Mouse (Mus musculus) frontal cortex, postnatal 36 days (tissue): ENCODE measurements at regions not wholly inside any gene's neighbourhood (a gene's known extent, or its start where the extent isn't known, plus 50 kb on each side); places are given as distances from the start of the nearest gene placed in this dataset.
"Not testable (repeated sequence)": the region's sequence is repeated elsewhere in the genome, so short reads cannot be mapped to it uniquely, and the experiment has no call there.

ENCODE experiments used
- DNase-seq, 2 experiments: peaks; one replicate each; pipeline ENCODE4 v3.0.0; 2022; ENCODE audit warnings: low spot score in 2 of 2

DNA sequence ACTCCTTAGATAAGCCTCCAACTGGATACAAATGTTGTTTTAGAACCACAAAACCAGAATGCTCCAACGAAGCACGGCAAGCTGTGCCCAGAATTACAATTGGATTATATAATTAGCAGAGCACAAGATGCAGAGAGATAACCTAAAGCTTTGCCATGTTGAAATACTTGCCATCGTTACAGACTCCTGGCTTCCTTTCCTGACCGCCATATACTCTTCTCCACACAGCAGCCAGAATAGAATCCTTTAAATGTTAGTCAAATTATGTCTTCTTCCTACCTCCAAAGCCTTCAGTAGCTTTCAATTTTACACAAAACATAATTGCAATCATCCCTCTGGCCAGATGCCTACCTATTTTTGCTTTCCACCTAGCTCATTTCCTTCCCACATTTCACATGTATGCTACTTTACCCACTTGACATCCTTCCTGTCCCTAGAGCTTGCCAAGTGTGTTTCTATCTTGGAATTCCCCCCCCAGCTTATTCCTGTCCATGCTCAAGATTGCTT is 52.8 kb upstream of the G2e3 start:
- DNase-seq: peak in 1 of 2 experiments; percentile 45

DNA sequence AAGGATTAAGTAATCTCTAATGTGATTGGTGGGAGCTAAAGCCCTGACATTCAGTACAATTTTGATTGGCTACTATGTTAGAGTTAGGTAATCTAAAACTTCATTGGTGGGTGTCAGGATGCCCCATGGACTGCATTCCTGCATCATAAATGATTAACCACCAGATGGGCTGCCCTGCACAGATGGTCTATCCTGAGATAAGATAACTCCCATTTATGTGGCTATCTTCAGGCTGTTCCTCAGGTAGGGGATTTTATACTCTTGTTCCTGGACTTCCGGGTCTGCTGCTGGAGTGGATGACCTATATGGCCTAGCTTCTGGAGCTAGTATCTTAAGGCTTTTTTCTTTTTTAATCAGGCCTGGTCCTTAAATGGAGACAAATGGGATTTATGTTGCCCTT is 69.5 kb upstream of the G2e3 start:
- no peak for DNase-seq

DNA sequence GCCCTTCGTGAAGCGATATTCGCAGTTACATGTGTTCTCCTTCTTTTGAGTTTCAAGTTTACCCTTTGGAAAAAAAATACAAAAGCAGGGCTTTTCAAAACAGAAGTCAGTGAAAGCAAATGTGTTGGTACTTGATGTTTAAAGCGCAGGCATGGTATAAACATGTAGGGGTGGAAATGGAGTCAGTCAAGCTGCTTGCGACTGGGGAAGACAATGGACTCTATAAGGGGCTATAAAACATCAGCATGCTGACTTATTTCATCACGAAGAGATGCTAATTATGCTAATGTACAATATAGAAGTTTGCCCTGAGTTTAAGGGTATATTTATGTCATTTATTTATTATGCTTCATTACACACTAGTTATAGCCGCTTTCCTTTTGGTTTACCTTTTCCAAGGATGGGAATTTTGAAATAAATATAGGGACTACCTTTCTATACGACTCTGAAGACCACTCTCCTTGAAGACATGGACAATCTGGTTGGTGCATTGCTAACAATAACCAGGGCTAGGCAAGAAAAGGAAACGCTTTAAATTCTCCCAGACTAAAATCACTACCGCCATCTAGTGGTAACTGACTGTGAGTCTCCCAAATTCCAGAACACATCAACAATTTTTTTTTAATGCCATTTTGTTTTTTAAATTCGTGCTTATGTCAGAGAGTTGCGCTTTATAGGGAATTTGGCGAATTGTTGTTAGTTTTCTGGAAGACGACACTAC is 71.9 kb upstream of the G2e3 start:
- DNase-seq: peak; percentile 13 to 55

DNA sequence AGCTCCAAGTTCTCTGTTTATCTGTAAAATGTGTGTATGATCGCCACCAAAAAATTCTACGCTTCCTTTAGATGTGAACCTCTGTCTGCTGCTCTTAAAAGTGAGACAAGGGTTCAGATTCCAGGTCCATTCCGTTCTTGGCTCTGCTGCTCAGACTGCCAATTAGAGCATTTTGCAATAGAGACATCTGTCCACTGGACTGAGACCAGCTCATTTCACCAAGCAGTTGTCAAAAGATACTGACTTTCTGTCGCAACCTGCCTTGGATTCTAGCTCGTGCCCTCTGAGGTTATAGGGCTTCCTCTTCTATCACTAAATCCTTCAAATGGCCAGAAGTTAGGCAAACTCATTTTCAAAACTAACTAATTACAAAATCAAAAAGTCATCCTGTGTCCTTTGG is 74.4 kb upstream of the G2e3 start:
- DNase-seq: no peak

DNA sequence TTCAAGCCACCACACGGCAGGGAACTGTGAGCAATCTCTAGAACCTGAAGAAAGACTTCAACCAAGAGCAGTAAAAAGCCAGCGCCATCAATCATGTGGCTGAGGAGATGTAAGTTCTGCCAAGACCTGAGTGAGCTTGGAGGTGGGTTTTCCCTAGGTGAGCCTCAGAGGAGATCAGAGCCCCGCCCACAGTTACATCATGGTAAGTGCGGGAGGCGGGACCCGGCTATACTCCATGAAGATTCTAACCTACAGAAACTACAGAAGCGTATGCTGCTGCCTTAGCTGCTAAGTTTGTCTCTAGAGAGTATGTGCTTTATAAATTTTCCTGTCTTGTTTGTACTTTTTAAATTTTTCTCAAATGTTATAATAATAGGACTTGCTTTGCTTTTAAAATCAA is 105.0 kb upstream of the G2e3 start:
- DNase-seq: peak in 1 of 2 experiments; percentile 39

DNA sequence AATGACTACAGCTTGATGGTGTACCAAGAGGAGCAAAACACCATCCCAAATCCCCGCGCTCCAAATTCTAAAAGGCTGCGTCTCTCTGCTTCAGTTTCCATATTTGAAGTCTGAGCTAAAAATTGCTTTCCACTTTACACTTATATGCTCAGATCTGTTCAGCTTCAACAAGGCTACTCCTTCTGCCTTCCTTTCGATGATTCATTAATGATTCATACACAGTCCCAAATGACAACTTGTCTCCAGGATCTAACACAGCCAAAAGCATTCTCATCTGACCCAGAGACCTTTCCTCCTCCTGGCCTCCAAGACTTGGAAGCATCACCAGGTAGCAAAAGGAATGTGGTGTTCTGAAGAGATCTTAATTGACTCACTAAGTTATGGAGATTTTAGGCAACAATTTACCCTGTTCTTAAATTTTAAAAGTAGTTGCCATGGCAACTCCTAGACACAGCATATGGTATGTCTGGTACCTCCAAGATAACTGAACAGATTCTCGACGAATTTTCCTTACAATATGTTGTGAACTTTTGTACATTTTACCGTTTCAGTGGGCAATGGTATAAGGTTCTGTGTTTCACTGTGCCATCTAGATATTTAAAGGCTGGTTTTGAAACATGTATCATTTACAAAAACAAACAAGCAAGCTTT is 106.6 kb upstream of the G2e3 start:
- peak; percentile 54 to 70 for DNase-seq

DNA sequence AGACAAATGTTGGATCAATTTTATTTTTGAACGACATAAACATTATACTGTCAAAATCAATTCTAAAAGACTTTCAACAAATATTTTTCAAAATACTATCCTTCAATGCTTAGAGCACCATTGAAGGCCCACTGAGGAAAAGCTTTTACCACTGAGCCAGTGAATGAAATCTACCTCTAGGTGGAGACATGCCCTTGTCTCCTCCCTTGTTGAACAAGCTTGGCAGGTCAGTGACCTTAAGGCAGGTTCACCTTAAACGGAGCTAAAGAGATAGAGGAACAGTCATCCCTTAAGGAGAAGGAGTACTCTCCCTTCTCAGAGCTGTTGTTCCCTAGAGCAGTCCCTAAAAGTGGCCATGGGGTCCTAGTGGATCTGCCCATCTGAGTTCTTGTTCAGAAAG is 136.2 kb upstream of the G2e3 start:
- DNase-seq: no peak

DNA sequence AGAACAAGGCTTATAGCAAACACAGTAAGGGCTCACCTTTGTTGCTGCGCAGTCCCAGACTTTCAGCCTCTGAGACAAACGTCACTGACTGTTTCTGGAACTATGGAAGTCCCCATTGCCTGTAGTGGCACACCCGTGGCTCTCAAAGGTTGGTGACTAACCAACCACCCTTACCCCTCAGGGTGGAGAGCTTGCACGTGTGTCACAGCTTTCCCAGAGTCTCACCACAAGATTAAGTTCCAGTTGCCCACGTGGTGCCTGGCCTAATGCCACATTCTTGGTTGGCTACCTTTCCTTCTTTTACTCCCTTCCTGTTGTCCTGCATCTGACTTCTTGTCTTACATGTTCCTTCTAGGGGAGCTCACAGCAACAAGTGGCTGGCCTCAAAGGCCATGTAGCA is 151.6 kb upstream of the G2e3 start:
- no peak for DNase-seq

DNA sequence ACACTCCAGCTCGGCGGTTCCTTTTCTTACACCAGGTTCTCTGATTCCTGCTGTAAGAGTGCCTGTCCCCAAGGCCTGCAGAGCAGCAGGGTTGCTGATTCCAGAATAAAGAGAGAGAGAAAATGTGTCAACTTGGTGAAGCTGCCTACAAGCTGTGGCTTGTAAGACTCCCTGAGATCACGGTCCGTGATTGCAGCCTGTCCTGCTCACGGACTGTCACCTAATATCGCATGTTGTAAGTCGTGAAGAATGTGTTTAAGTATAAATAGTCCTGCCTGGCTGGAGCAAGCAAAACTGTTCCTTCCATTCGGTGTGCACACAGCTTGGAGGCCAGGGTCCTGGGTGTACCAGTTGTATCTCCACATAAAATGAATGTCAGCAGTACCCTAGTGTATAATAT is 152.7 kb upstream of the G2e3 start:
- no peak for DNase-seq

DNA sequence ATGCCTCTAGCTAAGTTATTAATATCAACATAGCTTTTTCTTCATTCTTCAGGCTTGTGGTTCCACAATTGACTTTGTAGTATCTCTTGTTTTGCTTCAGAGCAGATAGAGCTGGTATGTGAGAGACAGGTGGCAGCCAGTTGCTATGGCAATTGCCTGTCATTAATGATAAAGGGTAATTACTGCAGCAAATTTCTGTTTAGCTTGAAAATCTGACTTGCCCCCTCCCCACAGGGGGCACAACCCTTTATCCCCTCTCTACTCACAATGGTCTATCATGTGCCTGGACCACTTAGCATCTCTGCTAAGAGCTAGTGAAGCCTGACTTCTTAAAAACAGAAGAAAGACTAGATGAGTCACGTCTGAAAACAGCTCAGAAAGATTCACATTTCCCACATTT is 157.1 kb upstream of the G2e3 start:
- DNase-seq: no peak

DNA sequence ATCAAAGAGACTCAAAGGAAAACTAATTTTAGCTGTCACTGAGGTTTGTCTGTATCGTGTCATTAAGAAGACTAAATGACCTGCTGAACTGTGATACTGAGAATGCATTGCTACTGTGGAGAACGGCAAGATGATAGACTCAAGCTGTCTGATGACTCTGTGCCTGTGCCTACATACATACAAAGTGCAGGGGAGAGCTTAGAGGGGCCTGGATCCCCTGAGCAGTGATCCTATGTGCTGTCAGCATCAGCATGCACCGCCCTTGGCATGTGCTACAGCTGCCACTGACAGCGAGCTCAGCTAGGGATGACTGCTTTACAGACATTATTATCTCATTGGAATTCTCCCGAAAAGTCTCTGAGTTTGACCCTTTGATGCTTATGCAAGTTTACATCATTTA is 157.7 kb upstream of the G2e3 start:
- no peak for DNase-seq

DNA sequence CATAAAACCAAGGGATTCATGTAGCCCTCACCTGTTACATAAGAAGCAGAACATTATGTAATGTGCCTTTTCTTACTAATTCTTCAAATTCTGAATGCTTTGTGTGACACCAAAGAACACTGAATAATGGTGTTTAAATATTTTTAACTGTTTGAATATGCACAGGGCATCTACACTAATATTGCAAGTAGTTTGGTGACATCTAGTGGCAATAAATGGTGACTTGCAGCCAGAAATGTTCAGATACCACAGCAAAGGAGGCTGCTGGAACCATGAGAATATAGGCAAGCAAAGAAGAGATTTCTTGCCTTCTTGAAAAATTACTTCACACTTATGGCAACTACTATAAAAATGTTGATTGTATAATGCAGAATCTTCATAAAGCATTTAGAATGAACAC is 159.6 kb upstream of the G2e3 start:
- DNase-seq: peak in 1 of 2 experiments; percentile 82

DNA sequence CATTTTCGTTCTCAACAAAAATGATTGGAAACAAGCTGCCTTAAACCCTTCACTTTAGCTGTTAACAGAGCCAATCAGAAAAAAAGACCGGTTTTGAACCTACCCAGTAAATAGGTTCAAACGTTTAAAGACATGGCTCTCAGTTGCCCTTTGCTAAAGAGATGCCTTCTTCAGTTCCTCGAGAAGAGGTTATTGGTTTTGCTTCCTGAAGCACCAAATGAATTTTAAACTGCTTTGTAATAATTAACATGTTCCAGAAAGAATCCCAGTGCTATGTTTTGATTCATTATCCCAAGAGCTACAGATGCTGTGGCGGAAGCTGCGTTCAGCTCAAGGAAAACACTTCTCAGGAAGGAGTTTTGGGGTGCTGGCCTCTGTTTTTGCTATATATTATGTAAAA is 160.1 kb upstream of the G2e3 start:
- no peak for DNase-seq

DNA sequence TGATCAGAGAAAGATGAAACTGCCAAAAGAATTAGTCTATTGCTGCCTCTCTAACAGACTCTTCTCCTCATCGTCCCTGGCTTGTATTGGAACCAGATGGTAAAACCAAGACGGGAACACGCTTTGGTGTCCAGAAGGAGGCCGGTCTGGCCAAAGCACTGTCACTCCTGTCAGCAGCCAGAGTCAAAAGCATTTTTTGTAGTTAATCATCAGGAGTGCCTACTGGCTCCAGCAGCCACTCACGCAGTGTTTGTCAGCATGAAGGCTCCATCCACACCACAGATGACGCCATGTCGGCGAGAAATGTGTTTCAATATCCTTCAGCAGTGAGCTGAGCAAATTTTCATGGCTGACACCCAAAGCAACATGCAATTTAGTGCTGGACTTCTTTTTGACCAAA is 162.1 kb upstream of the G2e3 start:
- DNase-seq: no peak

DNA sequence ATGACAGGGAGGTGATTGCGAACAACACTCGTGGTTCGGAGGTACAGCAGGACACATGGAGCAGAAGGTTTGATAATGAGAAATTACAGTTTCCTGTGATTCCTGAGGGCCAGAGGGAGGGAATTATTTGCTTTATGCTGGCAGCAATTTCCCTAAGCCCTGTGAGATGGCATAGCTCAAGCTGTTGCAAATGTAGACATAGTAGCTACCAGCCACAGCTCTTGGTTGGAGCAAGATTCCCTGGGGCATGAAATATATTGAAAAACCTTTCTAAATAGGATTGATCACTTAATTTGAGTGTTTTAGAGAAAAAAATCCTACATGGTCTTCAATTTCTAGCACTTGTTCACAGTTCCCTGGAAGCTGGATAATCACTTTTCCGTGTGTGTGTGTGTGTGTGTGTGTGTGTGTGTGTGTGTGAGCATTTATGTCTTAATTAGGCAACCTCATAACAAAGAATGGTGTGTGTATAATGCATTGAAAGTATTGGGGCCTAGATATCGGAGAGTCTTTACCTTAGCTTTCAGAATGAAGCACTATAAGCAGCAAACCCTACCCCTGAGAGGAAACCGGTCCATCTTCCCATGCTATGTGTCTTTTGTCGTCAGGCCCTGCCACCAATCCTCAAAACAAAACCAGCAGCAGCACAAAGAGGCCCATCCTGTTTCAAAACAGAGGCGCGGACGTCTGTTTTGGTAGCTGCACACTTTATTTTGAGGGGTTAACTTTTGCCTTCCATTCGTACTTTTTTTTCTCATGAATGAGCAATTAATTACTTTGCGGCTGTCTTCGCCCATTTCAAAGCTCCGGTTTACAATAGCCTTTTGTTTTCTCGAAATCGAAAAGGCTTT is 172.7 kb upstream of the G2e3 start:
- no peak for DNase-seq

DNA sequence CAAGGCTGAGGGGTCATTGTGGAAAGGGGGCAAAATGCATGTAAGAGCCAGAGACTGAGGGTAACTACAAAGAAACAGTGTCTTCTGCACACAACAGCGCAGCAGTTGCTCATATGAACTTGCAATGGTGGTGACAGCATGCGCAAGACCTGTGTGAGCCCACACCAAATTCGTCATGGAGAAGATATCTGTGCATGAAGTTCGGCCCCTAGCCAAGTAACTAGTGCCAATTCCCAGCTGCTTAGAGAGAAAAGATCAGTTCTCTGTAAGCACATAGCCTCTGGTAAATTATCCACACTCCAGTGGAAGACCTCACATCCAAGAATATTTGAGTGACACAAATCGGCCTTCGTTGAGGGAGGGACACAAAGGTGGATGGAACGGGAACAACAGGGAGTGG is 182.7 kb upstream of the G2e3 start:
- DNase-seq: no peak

DNA sequence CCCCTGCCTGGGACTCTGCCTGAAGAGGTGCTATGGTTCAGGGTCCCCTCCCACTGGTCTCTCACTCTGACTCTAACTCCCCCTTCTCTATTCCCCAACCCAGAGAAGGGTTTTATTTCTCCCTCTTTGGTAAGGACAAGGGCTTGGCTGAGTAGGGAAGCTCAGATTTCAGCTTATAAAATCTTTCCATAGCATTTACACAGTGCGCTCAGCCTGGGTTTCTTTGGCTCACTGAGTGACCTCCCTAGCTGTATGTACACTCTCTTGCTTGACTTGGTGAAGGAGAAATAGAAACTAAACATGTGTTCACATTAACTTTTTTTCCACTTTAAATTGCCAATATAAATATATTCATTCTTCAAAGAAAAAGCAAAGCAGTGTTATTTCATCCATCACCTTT is 186.9 kb upstream of the G2e3 start:
- no peak for DNase-seq

DNA sequence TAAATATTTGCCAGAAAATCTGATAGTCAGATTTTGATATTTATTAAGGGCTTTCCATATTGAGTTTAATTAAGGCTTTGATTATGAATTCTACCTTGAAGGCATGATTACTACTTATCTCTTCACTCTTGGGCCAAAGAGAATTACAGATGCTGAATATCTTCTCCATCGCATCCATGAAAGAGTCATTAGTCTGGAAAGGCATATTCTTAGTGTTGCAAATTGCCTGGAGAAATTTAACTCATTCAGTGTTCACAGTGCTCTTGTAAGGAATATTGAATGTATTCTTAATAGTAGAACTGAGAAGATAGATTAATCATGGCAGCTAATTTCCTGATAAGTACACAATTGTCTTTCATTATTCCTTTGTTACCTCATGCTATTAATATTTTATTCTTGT is 187.7 kb upstream of the G2e3 start:
- no peak for DNase-seq

DNA sequence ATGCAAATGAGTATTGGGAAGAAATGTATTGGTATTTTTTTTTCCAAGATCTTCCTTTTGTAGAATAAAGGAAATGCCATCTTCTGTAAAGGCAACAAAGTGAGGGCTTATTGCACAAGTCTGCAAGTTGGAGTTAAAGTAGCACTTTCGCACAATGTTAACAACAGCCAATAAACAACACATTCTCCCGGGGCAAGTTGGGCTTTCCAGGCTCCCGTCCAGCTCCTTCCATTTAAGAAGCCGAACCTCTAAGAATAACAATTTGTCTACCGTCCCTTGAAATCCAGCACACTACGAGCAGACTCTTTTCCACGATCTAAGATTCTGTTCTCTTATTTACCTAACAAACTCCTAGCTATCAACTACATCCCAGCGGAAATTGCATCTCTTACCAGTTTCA is 199.9 kb upstream of the G2e3 start:
- no peak for DNase-seq

DNA sequence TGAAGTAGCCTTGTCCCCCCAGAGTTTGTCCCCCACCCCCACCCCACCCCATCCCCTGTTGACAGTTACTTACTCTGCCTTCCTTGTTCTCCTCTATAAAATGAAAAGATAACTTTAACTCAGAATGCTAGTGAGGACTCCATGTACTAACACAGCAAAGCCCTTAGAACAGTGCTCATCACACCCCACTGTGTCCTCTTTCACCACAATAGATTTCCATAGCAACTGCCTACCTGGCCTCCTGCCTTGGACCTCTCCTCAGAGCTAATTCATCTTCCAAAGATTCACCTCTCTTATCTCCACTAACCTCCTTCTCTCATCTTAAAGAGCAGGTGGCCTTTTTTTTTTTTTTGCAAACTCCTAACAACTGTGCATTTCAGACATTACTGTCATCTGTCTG is 204.0 kb upstream of the G2e3 start:
- DNase-seq: peak in 1 of 2 experiments; percentile 8

DNA sequence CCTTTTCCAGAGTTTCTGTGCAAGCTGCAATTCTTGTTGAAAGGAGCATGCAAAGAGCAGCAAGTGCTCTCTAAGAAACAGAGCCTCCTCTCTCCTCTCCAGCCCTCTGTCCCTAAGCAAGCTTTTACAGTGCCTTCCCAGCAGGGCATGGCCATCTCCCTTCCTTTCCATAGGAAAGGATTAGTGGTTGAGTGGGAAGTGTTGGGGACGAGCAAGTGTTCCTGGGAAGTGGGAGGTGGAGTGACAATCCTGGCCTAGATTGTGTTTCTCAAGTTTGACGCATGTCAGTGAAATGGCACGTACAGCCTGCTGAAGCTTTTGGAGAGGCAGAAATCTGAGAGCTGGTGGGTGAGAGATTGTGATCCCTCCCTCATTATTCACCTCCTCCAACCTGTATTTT is 204.7 kb upstream of the G2e3 start:
- DNase-seq: peak; percentile 69 to 81

DNA sequence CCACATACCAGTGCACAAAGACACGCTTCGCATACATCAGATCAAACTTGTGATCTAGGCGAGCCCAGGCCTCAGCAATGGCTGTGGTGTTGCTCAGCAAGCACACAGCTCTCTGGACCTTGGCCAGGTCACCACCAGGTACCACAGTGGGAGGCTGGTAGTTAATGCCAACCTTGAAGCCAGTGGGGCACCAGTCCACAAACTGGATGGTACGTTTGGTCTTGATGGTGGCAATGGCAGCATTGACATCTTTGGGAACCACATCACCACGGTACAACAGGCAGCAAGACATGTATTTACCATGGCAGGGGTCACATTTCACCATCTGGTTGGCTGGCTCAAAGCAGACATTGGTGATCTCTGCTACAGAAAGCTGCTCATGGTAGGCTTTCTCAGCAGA is 214.2 kb upstream of the G2e3 start:
- not testable (repeated sequence) for DNase-seq

DNA sequence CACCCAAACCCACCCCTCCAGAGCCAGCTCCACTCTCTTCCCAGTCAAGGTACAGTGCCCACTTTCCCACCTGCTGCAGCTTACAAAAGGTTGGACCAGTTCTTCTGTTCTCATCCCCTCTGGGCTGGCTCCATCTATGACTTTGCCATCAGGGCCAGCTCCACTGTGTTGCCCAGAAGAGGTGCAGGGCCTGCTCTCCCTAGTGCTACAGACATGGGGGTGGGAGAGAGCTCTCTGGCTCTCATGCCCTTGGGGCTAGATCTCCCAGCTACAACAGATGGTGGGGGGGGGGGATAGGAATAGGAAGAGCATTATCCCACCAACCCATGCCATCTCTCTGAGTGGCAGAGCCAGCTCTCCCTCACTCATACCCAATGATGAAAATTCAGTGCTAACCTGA is 219.6 kb upstream of the G2e3 start:
- DNase-seq: no peak
